Mouse (Mus musculus) myocyte (in vitro differentiated cells): ENCODE data around the gene Jade2. TPM values are rescaled to one million over a fixed set of nuclear protein-coding genes. Genes with fewer than 3 reads are reported as not detected.

Source experiments
- H3K27me3 ChIP-seq: one replicate; pipeline ENCODE4 v1.6.1; 2011; ENCODE audit not compliant: control insufficient read depth, insufficient read depth, insufficient read length
- H3K36me3 ChIP-seq: one replicate; pipeline ENCODE4 v1.6.1; 2011; ENCODE audit not compliant: control insufficient read depth, insufficient read depth
- H3K4me2 ChIP-seq: one replicate; pipeline ENCODE4 v1.6.1; 2011; ENCODE audit warnings: low read depth, control low read depth
- H3K4me3 ChIP-seq: one replicate; pipeline ENCODE4 v1.5.1; 2011; ENCODE audit warnings: mild to moderate bottlenecking, control low read depth, moderate library complexity
- H3K79me2 ChIP-seq: one replicate; pipeline ENCODE4 v1.6.1; 2011; ENCODE audit not compliant: control insufficient read depth, insufficient read depth
- H3ac ChIP-seq: one replicate; pipeline ENCODE4 v1.6.1; 2011; ENCODE audit not compliant: control insufficient read depth, insufficient read length
- CEBPB ChIP-seq: IDR thresholded peaks from 2 replicates; pipeline ENCODE4 v1.6.1; 2011; ENCODE audit warnings: mild to moderate bottlenecking, moderate library complexity; ENCODE audit not compliant: poor library complexity, insufficient read depth, severe bottlenecking
- E2F4 ChIP-seq: IDR thresholded peaks from one replicate; pipeline ENCODE4 v1.6.1; 2011; ENCODE audit warnings: mild to moderate bottlenecking, control low read depth, moderate library complexity; ENCODE audit not compliant: insufficient read depth
- MAX ChIP-seq: IDR thresholded peaks from one replicate; pipeline ENCODE4 v1.6.1; 2011; ENCODE audit warnings: low read depth, mild to moderate bottlenecking, control low read depth
- MYOD1 ChIP-seq, 3 experiments: IDR thresholded peaks; one replicate each; pipeline ENCODE4 v1.6.1; 2011; ENCODE audit warnings: control low read depth in 2 of 3, low read depth in 2 of 3, mild to moderate bottlenecking in 2 of 3, moderate library complexity in 1 of 3; ENCODE audit not compliant: insufficient read length in 2 of 3, control insufficient read depth in 1 of 3
- MYOG ChIP-seq, 3 experiments: IDR thresholded peaks; one replicate each; pipeline ENCODE4 v1.6.1; 2011; ENCODE audit warnings: control low read depth in 2 of 3, low read depth in 2 of 3, mild to moderate bottlenecking in 2 of 3; ENCODE audit not compliant: insufficient read length in 2 of 3, control insufficient read depth in 1 of 3, insufficient read depth in 1 of 3
- POLR2A ChIP-seq: IDR thresholded peaks from one replicate; pipeline ENCODE4 v1.6.1; 2011; ENCODE audit warnings: low read depth, mild to moderate bottlenecking, control low read depth, moderate library complexity; ENCODE audit not compliant: insufficient read length
- POLR2AphosphoS2 ChIP-seq: IDR thresholded peaks from one replicate; pipeline ENCODE4 v1.6.1; 2011; ENCODE audit warnings: low read depth, control low read depth; ENCODE audit not compliant: insufficient read length
- REST ChIP-seq: IDR thresholded peaks from one replicate; pipeline ENCODE4 v1.6.1; 2011; ENCODE audit warnings: mild to moderate bottlenecking, control low read depth, moderate library complexity; ENCODE audit not compliant: insufficient read depth, insufficient read length
- SRF ChIP-seq: IDR thresholded peaks from one replicate; pipeline ENCODE4 v1.6.1; 2011; ENCODE audit warnings: low read depth; ENCODE audit not compliant: control insufficient read depth, insufficient read length
- TCF12 ChIP-seq: IDR thresholded peaks from one replicate; pipeline ENCODE4 v1.6.1; 2011; ENCODE audit warnings: mild to moderate bottlenecking, control low read depth; ENCODE audit not compliant: poor library complexity, insufficient read depth, severe bottlenecking
- TCF3 ChIP-seq: IDR thresholded peaks from one replicate; pipeline ENCODE4 v1.6.1; 2011; ENCODE audit warnings: low read depth, control low read depth; ENCODE audit not compliant: insufficient read length
- USF1 ChIP-seq: IDR thresholded peaks from one replicate; pipeline ENCODE4 v1.6.1; 2011; ENCODE audit warnings: low read depth, mild to moderate bottlenecking, control low read depth, moderate library complexity
- polyA plus RNA-seq: library from polyadenylated mRNA; unstranded; fragments of >200 nt; fragmentation: generic; extraction: Trizol; gene quantifications from one replicate; pipeline ENCODE4 v1.2.1, GENCODE M21; 2012; ENCODE audit warnings: missing spikeins

Gene Jade2
- polyA plus RNA-seq, 1 experiment = 2.6 TPM

DNA sequence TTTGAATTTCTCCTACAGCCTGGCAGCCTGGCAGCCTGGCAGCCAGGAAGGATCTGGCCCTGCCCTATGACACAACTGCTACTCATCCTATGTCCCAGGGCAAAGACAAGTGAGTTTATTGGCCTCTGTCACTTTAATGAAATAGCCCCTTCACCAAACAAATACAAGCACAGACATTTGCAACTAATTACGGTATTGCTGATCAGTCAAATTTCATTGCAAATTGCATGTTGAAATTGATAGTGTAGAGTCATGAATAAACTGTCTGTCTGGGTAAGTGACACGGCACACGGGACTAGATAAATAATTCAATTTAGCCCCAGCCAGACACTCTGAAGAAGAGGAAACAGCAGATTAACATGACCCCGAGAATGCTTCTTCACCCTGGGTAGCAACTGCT is 38.6 kb upstream of the Jade2 start:
- H3K79me2 ChIP-seq = no peaks in the 10 kb centered on the region
- no peak overlapping the region for H3K4me3 ChIP-seq
- peak overlapping the region; percentile 57 for H3K4me2 ChIP-seq
- no peaks in the 10 kb centered on the region for H3K27me3 ChIP-seq
- no peak overlapping the region for H3ac ChIP-seq
- no peaks in the 10 kb centered on the region for H3K36me3 ChIP-seq
- no peak for TF ChIP-seq CEBPB
- TF ChIP-seq TCF12 = no peak
- TF ChIP-seq MYOD1 (IDR thresholded peaks at IDR 0.05; ENCODE audit: control insufficient read depth in 1 of 3, insufficient read length in 2 of 3, low read depth in 2 of 3) = no peak
- TF ChIP-seq REST = no peak
- no peak for TF ChIP-seq USF1
- TF ChIP-seq MYOG (IDR thresholded peaks at IDR 0.05; ENCODE audit: control insufficient read depth in 1 of 3, insufficient read depth in 1 of 3, insufficient read length in 2 of 3, low read depth in 2 of 3) = no peak
- no peak for TF ChIP-seq POLR2A
- TF ChIP-seq SRF = no peak
- TF ChIP-seq POLR2AphosphoS2 = no peak
- no peak for TF ChIP-seq MAX
- no peak for TF ChIP-seq E2F4
- TF ChIP-seq TCF3 = no peak

GRCm38 (mm10) chr11:51885681-51886080 is 28.2 kb upstream of the Jade2 start:
- TF ChIP-seq MYOD1 (IDR thresholded peaks at IDR 0.05; ENCODE audit: control insufficient read depth in 1 of 3, insufficient read length in 2 of 3, low read depth in 2 of 3) (no peak), MYOG (IDR thresholded peaks at IDR 0.05; ENCODE audit: control insufficient read depth in 1 of 3, insufficient read depth in 1 of 3, insufficient read length in 2 of 3, low read depth in 2 of 3) (no peak), USF1 (no peak), TCF3 (no peak), POLR2A (no peak), TCF12 (no peak), MAX (no peak), CEBPB (no peak), REST (no peak), SRF (no peak), E2F4 (no peak), POLR2AphosphoS2 (no peak)
- Histone ChIP-seq H3K4me3 (no peak overlapping the region), H3ac (no peak overlapping the region), H3K79me2 (no peaks in the 10 kb centered on the region), H3K36me3 (no peaks in the 10 kb centered on the region), H3K27me3 (no peaks in the 10 kb centered on the region), H3K4me2 (no peak overlapping the region)

DNA sequence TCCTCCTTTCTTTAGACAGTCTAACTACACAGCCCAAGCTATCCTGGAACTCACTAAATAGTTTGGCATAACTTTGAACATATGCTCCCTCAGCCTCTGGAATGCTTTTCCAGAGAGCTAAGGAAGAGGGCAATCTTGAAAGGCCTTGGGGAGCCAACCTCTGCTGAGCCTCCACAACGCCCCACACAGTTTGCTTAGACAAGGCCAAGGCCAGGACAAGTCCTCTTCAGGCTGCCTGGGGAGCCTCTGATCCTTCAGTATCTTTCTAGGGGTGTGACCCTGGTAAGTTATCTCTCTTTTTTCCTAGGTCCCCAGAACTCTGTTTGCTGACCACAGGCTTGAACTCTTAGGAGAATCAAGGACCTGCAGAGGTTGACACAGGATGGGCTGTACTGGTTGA is 26.6 kb upstream of the Jade2 start:
- Histone ChIP-seq H3K36me3 (no peaks in the 10 kb centered on the region), H3K79me2 (no peaks in the 10 kb centered on the region), H3ac (no peak overlapping the region), H3K27me3 (no peaks in the 10 kb centered on the region), H3K4me3 (no peak overlapping the region), H3K4me2 (no peak overlapping the region)
- TF ChIP-seq POLR2AphosphoS2 (no peak), TCF12 (no peak), MYOD1 (IDR thresholded peaks at IDR 0.05; ENCODE audit: control insufficient read depth in 1 of 3, insufficient read length in 2 of 3, low read depth in 2 of 3) (no peak), E2F4 (no peak), USF1 (no peak), MAX (no peak), SRF (no peak), POLR2A (no peak), CEBPB (no peak)

DNA sequence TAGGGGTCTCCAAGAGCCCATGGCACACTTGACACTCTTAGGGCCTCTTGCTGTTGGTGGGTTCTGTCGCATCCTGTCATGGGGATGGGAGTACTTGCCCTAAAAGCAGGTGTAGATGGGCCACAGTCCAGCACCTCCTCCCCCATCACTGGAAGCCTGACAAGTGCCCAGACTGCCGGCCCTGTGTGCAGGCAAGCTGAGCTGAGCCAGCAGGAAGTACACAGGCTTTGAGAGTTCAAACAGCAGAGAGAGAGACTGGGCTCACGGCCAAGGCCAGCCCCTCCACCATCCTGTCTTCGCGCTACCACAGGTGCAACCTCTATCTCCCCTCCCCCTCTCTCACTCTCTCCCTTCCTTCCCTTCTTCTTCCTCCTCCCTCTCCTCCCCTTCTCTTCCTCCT is 26.2 kb upstream of the Jade2 start:
- Histone ChIP-seq H3K27me3 (no peaks in the 10 kb centered on the region), H3K36me3 (no peaks in the 10 kb centered on the region), H3K79me2 (no peaks in the 10 kb centered on the region), H3ac (no peak overlapping the region), H3K4me2 (no peak overlapping the region), H3K4me3 (no peak overlapping the region)
- no peak for TF ChIP-seq MYOG (IDR thresholded peaks at IDR 0.05; ENCODE audit: control insufficient read depth in 1 of 3, insufficient read depth in 1 of 3, insufficient read length in 2 of 3, low read depth in 2 of 3)
- no peak for TF ChIP-seq REST
- no peak for TF ChIP-seq POLR2AphosphoS2
- TF ChIP-seq CEBPB = no peak
- TF ChIP-seq TCF12 = no peak
- no peak for TF ChIP-seq USF1
- TF ChIP-seq MYOD1 (IDR thresholded peaks at IDR 0.05; ENCODE audit: control insufficient read depth in 1 of 3, insufficient read length in 2 of 3, low read depth in 2 of 3) = no peak
- TF ChIP-seq POLR2A = no peak
- no peak for TF ChIP-seq TCF3
- no peak for TF ChIP-seq SRF
- no peak for TF ChIP-seq MAX

DNA sequence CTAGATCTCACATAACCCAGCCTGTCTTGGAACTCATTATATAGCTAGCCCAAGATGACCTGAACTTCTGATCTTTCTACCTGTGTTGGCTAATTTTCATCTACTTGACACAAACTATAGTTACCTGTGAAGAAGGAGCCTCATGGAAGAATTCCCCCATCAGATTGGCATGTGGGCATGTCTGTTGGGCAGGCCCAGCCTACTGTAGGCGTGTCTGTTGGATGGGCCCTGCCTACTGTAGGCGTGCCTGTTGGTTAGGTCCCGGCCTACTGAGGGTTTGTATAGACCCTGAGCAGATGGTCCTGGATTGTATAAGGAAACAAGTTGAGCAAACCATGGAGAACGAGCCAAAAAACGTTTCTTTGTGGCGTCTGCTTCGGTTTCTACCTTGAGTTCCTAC is 24.3 kb upstream of the Jade2 start:
- no peaks in the 10 kb centered on the region for H3K79me2 ChIP-seq
- no peak for TF ChIP-seq E2F4
- TF ChIP-seq TCF12 = no peak
- no peak for TF ChIP-seq USF1
- TF ChIP-seq MYOG (IDR thresholded peaks at IDR 0.05; ENCODE audit: control insufficient read depth in 1 of 3, insufficient read depth in 1 of 3, insufficient read length in 2 of 3, low read depth in 2 of 3) = no peak
- no peak for TF ChIP-seq CEBPB
- TF ChIP-seq MYOD1 (IDR thresholded peaks at IDR 0.05; ENCODE audit: control insufficient read depth in 1 of 3, insufficient read length in 2 of 3, low read depth in 2 of 3) = no peak
- TF ChIP-seq POLR2A = no peak
- TF ChIP-seq REST = no peak
- TF ChIP-seq TCF3 = no peak
- no peaks in the 10 kb centered on the region for H3K36me3 ChIP-seq

More for the DNA sequence above, 24.3 kb upstream of the Jade2 start:
- H3K4me3 ChIP-seq = no peak overlapping the region
- no peak overlapping the region for H3ac ChIP-seq
- peak overlapping the region; percentile 74 for H3K4me2 ChIP-seq
- H3K27me3 ChIP-seq = no peaks in the 10 kb centered on the region
